Mouse (Mus musculus): Measurements from ENCODE around the gene Ccdc180.

The Ccdc180 gene

GRCm38 (mm10) chr4:45971806-45972447, 81.8 kb downstream of the Ccdc180 start:
- peak; percentile 100 for DNase-seq (ENCODE audit: low spot score)

- no peak for DNase-seq (ENCODE audit: low spot score)
Observed at GRCm38 (mm10) chr4:45972448-45972854, 82.3 kb downstream of the Ccdc180 start.

- DNase-seq (ENCODE audit: low spot score), result no peak
Observed at GRCm38 (mm10) chr4:45972951-45973350, 82.8 kb downstream of the Ccdc180 start.

- DNase-seq (ENCODE audit: low spot score), result no peak
Observed at GRCm38 (mm10) chr4:45976931-45977667, 87.0 kb downstream of the Ccdc180 start.

GRCm38 (mm10) chr4:45979916-45980315, 89.8 kb downstream of the Ccdc180 start:
- DNase-seq (ENCODE audit: low spot score), result no peak

GRCm38 (mm10) chr4:45981054-45981453, 91.0 kb downstream of the Ccdc180 start:
- no peak for DNase-seq (ENCODE audit: low spot score)

- DNase-seq (ENCODE audit: low spot score), result no peak
Observed at GRCm38 (mm10) chr4:45990427-45991135, 100.5 kb downstream of the Ccdc180 start.

GRCm38 (mm10) chr4:45998536-45998935, 108.4 kb downstream of the Ccdc180 start:
- no peak for DNase-seq (ENCODE audit: low spot score)

All from ovary, postnatal 36 days (tissue).